Mouse (Mus musculus) midbrain, embryonic 16.5 days (tissue): Measurements from ENCODE around the gene Tacr3. TPM values are rescaled to one million over a fixed set of nuclear protein-coding genes. Genes with fewer than 3 reads are reported as not detected.

Experiments
- ATAC-seq: fragments of 200-750 bp; cut with Nextera tagmentation; 2 replicates; pipeline ENCODE4 v1.8.0; 2017; ENCODE audit warnings: moderate TSS enrichment
- H3K27ac ChIP-seq: fragments of 300-500 bp; sonication (generic); 2 replicates; pipeline ENCODE4 v1.5.1; 2014; ENCODE audit warnings: mild to moderate bottlenecking, low read length, mixed read lengths
- H3K27me3 ChIP-seq: fragments of 300-500 bp; sonication (generic); 2 replicates; pipeline ENCODE4 v1.6.1; 2014; ENCODE audit warnings: low read depth, low read length, mixed read lengths; ENCODE audit not compliant: control insufficient read depth, insufficient read depth
- H3K36me3 ChIP-seq: fragments of 300-500 bp; sonication (generic); 2 replicates; pipeline ENCODE4 v1.6.1; 2014; ENCODE audit warnings: mild to moderate bottlenecking, low read length, moderate library complexity, mixed read lengths; ENCODE audit not compliant: control insufficient read depth, insufficient read depth
- H3K4me1 ChIP-seq: fragments of 300-500 bp; sonication (generic); 2 replicates; pipeline ENCODE4 v1.6.1; 2014; ENCODE audit warnings: mild to moderate bottlenecking, low read length, mixed read lengths; ENCODE audit not compliant: control insufficient read depth, insufficient read depth
- H3K4me2 ChIP-seq: fragments of 300-500 bp; sonication (generic); 2 replicates; pipeline ENCODE4 v1.6.1; 2014; ENCODE audit warnings: mild to moderate bottlenecking, low read length, mixed read lengths
- H3K4me3 ChIP-seq: fragments of 300-500 bp; sonication (generic); 2 replicates; pipeline ENCODE4 v1.5.1; 2014; ENCODE audit warnings: low read depth, mild to moderate bottlenecking, low read length, moderate library complexity, mixed read lengths
- H3K9ac ChIP-seq: fragments of 300-500 bp; sonication (generic); 2 replicates; pipeline ENCODE4 v1.6.1; 2014; ENCODE audit warnings: low read depth, low read length, mixed read lengths
- H3K9me3 ChIP-seq: fragments of 300-500 bp; sonication (generic); replicated peaks from 2 replicates; pipeline ENCODE4 v1.6.1; 2014; ENCODE audit warnings: mild to moderate bottlenecking, low read length, mixed read lengths; ENCODE audit not compliant: control insufficient read depth, poor library complexity, severe bottlenecking
- WGBS: fragments of 180-500 bp; shearing (Covaris S2); extraction: QIAGEN DNeasy Blood & Tissue Kit; methylation state at CpG from one replicate; pipeline ENCODE4 v1.1.7; 2014; 5-methylcytosine and 5-hydroxymethylcytosine counted together
- polyA plus RNA-seq: library from polyadenylated mRNA; unstranded; fragments of >200 nt; fragmentation: Nextera tagmentation; extraction: Ambion mirVana; gene quantifications from 2 replicates; pipeline ENCODE4 v1.2.1, GENCODE M21; 2015

Gene Tacr3
- polyA plus RNA-seq = 4.2 and 6.4 TPM in 2 replicates

DNA sequence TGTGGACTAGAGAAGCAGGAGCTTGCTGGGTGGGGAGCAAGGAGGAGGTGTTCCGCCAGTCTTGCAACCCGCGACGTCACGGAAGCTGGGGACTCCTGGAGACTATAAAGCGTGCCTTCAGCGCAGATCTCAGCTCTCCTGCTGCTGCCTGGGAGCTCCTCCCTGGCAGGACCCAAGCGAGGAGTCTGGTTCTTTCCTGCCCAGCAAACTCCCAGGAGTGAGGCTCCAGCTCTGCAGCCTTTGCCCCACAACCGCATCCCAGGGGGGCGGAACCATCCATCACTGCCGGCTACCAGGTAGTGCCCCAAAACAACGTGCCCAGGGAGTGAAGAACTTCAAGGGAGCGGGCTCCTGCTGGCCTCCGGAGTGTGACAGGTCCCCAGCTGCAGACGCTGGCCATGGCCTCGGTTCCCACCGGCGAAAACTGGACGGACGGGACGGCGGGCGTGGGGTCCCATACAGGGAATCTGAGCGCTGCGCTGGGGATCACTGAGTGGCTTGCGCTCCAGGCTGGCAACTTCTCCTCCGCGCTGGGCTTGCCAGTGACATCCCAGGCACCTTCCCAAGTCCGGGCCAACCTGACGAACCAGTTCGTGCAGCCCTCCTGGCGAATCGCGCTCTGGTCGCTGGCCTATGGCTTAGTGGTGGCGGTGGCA lies at the start of gene Tacr3:
Gene Tacr3 (plus strand): TSS at position 133 of the 656 bp plus-strand sequence.
- Histone ChIP-seq H3K9ac (peak within 1 kb of the TSS; percentile 63), H3K36me3 (no peaks in the 10 kb centered on the region), H3K4me2 (peak within 1 kb of the TSS; percentile 99), H3K9me3 (no peaks in the 10 kb centered on the region), H3K4me1 (peaks cover 7% of the 10 kb centered on the region), H3K27me3 (no peaks in the 10 kb centered on the region), H3K27ac (no peak within 1 kb of the TSS), H3K4me3 (peak within 1 kb of the TSS; percentile 60)
- WGBS = under 1% methylated on average over 36 of the region's 36 CpGs
- peak; percentile 81 for ATAC-seq

DNA sequence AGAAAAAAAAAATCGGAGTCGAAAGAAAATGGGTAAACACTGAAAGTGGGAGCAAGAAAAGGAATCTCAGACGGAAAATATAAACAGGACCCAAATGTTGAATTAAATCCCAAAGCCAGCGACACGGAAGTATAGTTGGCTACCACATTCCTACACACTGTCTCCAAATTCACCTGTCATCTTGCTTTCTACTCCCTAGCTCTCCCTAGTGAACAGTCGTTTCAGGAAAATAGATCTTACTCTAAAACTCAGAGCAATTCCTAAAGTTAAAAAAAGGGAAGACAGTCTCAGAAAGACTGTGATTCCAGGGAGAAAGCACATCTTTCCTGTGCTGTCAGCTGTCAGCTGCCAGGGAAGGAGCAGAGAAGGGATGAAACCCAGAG lies 324 bp upstream of the Tacr3 start:
- ATAC-seq = peak; percentile 14; the same call in 1 of the 2 replicates
- H3K9me3 ChIP-seq = no peaks in the 10 kb centered on the region
- H3K4me2 ChIP-seq = peak overlapping the region; percentile 99
- no peaks in the 10 kb centered on the region for H3K36me3 ChIP-seq
- H3K4me1 ChIP-seq = peaks cover 7% of the 10 kb centered on the region
- H3K27me3 ChIP-seq = no peaks in the 10 kb centered on the region
- 55% methylated on average over 6 of the region's 6 CpGs for WGBS
- H3K4me3 ChIP-seq = peak overlapping the region; percentile 60
- H3K9ac ChIP-seq = peak overlapping the region; percentile 63
- no peak overlapping the region for H3K27ac ChIP-seq

DNA sequence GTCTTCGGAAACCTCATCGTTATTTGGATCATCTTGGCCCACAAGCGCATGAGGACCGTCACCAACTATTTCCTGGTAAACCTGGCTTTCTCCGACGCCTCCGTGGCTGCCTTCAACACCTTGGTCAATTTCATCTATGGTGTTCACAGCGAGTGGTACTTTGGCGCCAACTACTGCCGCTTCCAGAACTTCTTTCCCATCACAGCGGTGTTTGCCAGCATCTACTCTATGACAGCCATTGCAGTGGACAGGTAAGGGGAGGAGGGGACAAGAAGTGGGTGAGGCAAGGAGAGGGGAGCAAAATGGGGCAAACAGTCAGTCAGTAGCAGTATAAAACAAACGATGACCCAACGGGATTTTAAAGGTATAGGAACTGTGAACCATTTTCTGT lies 719 bp downstream of the Tacr3 start:
- WGBS = 14% methylated on average over 13 of the region's 13 CpGs
- H3K4me2 ChIP-seq = peak overlapping the region; percentile 99
- no peaks in the 10 kb centered on the region for H3K27me3 ChIP-seq
- no peaks in the 10 kb centered on the region for H3K36me3 ChIP-seq
- no peak overlapping the region for H3K27ac ChIP-seq
- peak; percentile 85 for ATAC-seq
- peak overlapping the region; percentile 63 for H3K9ac ChIP-seq
- H3K9me3 ChIP-seq = no peaks in the 10 kb centered on the region
- H3K4me3 ChIP-seq = peak overlapping the region; percentile 60
- H3K4me1 ChIP-seq = peaks cover 7% of the 10 kb centered on the region

DNA sequence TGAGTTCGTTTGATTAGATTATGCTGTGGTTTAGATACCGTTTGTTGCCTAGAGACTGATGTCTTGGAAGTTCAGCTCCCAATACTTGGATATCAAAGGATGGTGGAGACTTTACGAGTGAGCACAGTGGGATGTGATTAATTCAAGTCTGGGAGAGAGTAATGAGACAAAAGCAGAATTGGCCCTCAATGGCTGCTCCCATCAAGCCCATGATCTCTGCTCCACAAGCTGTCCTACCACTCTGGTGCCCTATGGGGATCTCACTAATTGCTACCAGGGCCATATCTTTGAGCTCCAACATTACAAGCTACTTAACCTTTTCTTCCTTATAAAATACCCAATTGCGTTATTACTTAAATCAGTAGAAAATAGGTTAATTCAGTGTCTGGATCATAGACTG lies 22.5 kb downstream of the Tacr3 start:
- no peak overlapping the region for H3K9ac ChIP-seq
- no peaks in the 10 kb centered on the region for H3K4me1 ChIP-seq
- no peak overlapping the region for H3K4me2 ChIP-seq
- H3K27me3 ChIP-seq = no peaks in the 10 kb centered on the region
- no peaks in the 10 kb centered on the region for H3K9me3 ChIP-seq
- H3K27ac ChIP-seq = no peak overlapping the region
- H3K4me3 ChIP-seq = no peak overlapping the region
- no peaks in the 10 kb centered on the region for H3K36me3 ChIP-seq
- WGBS = 29% methylated on average over 4 of the region's 4 CpGs
- no peak for ATAC-seq

DNA sequence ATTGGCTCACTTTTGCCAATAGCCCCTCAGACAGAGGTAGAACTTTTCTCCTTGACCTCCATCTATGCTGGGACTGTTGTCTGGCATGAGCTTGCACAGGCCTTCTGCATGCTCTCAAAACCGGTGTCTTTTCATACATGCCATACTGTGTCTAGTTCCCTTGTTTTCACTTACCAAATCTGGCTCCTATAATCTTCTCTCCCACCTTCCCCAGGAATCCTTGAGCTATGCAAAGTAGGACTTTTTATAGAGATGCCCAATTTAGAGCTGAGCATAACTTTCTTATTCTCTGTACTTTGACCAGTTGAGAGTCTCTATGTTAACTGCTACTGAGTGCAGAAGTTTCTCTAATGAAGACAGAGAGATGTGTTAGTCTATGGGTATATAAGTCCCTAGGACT lies 48.9 kb downstream of the Tacr3 start:
- H3K4me1 ChIP-seq = no peaks in the 10 kb centered on the region
- ATAC-seq = no peak
- 100% methylated on average over 1 of the region's 1 CpGs for WGBS

DNA sequence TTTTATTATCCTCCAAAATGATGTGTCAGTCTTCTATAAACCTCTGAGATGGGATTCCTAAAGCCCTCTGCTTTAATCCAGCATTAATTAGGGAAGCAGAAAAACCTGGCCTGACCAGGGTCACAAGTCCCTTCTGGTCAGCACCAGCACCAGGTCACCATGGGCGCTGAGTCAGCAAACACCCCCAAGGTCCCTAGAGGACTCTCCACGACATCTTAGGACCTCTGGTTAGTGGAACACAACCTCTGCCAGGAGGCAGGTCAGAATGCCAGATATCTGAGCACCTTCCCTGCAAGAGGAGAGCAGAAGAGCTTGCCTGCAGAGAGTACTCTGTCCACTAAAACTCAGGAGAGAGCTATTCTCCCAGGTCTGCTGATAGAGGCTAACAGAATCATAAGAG lies 67.0 kb downstream of the Tacr3 start:
- 87% methylated on average over 2 of the region's 2 CpGs for WGBS
- H3K9ac ChIP-seq = no peak overlapping the region
- ATAC-seq = no peak
- no peaks in the 10 kb centered on the region for H3K36me3 ChIP-seq
- no peak overlapping the region for H3K27ac ChIP-seq
- no peak overlapping the region for H3K4me3 ChIP-seq
- no peaks in the 10 kb centered on the region for H3K9me3 ChIP-seq
- no peaks in the 10 kb centered on the region for H3K4me1 ChIP-seq
- H3K4me2 ChIP-seq = no peak overlapping the region
- no peaks in the 10 kb centered on the region for H3K27me3 ChIP-seq

More for the DNA sequence above, 48.9 kb downstream of the Tacr3 start:
- H3K4me3 ChIP-seq = no peak overlapping the region
- H3K27ac ChIP-seq = no peak overlapping the region
- H3K9me3 ChIP-seq = no peaks in the 10 kb centered on the region
- H3K36me3 ChIP-seq = no peaks in the 10 kb centered on the region
- H3K27me3 ChIP-seq = no peaks in the 10 kb centered on the region
- H3K9ac ChIP-seq = no peak overlapping the region
- no peak overlapping the region for H3K4me2 ChIP-seq

DNA sequence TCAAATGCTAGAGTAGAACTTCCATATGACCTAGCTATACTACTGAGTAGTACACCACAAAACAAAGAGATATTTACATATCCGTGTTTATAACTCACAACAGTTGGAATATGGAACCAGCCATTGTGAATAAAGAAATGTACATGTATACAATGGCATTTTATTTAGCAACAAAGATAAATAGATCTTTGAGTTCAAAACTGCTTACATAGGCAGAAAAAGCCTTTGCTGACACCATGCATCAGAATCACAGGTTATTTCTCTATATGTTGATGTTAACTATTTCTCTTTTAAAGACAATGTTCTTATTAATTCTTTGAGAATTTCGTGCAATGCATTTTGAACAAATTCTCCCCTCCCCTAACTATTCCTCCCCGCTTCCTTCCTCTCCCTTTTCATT lies 80.1 kb downstream of the Tacr3 start:
- Histone ChIP-seq H3K27ac (no peak overlapping the region), H3K9ac (no peak overlapping the region), H3K36me3 (no peaks in the 10 kb centered on the region), H3K4me1 (no peaks in the 10 kb centered on the region), H3K4me2 (no peak overlapping the region), H3K9me3 (no peaks in the 10 kb centered on the region), H3K4me3 (no peak overlapping the region), H3K27me3 (no peaks in the 10 kb centered on the region)
- WGBS = 84% methylated on average over 3 of the region's 3 CpGs
- ATAC-seq = no peak

DNA sequence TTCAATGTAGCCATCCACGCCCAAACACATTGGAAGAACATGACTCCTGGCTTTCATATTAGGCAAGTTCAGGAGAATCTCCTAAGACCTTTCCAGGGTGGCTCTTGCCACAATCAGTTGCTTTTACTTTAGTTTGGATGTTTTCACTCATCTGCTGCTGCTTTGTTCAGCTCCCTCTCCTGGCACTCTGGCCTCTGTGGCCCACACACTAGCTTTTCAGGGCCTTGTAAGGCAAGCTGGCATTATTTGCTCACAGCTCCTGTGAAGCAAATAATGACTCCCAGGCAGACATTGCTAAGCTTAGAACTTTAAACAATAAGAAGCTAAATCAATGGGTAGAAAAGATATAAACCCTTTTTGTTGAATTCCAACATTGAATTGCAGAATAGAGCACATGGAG lies 105.9 kb downstream of the Tacr3 start:
- no peak overlapping the region for H3K4me3 ChIP-seq
- H3K9me3 ChIP-seq = no peaks in the 10 kb centered on the region
- no peak overlapping the region for H3K4me2 ChIP-seq
- WGBS = 68% methylated on average over 1 of the region's 1 CpGs
- H3K9ac ChIP-seq = no peak overlapping the region
- no peaks in the 10 kb centered on the region for H3K27me3 ChIP-seq
- no peak overlapping the region for H3K27ac ChIP-seq
- H3K36me3 ChIP-seq = no peaks in the 10 kb centered on the region
- H3K4me1 ChIP-seq = no peaks in the 10 kb centered on the region
- no peak for ATAC-seq

DNA sequence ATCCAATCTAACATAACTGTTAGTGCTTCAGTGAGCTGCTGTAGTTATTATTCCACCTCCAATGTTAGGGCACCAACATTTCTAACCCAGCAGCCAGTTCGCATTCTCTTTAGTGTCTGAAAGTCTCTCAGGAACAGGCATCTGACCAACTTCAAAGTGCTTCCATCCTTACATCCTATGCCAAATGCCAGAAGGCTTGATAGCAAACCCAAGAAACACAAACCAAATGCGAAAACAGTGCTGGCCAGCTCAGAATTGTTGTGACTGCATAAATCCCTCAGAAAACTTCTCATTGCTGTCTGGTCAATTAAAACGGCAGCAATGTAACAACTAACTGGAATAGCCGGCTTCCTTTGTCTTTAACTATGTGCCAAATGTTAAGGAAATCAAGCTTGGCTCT lies 106.7 kb downstream of the Tacr3 start:
- Histone ChIP-seq H3K36me3 (no peaks in the 10 kb centered on the region), H3K27me3 (no peaks in the 10 kb centered on the region), H3K4me2 (no peak overlapping the region), H3K4me1 (no peaks in the 10 kb centered on the region), H3K27ac (no peak overlapping the region), H3K9me3 (no peaks in the 10 kb centered on the region), H3K9ac (no peak overlapping the region), H3K4me3 (no peak overlapping the region)
- 58% methylated on average over 4 of the region's 4 CpGs for WGBS
- no peak for ATAC-seq
